Mouse (Mus musculus): ENCODE measurements around the gene Cabp4. TPM values are rescaled to one million over a fixed set of nuclear protein-coding genes. Genes with fewer than 3 reads are reported as not detected.

Cabp4 gene
- polyA plus RNA-seq, 1 experiment, result 0.53 TPM

GRCm38 (mm10) chr19:4120496-4120895 is 23.3 kb downstream of the Cabp4 start:
- H3K4me3 ChIP-seq (ENCODE audit: control insufficient read depth, insufficient read depth, low read length), result no peak overlapping the region; the same call in 1 of the 2 replicates
- peak overlapping the region; percentile 86 for H3K27ac ChIP-seq (ENCODE audit: control insufficient read depth, insufficient read depth, low read length)
- H3K27me3 ChIP-seq (ENCODE audit: control insufficient read depth, insufficient read depth, low read length), result no peaks in the 10 kb centered on the region
- H3K36me3 ChIP-seq (ENCODE audit: control insufficient read depth, insufficient read depth, low read length), result peaks cover 9% of the 10 kb centered on the region; the same call in 1 of the 2 replicates
- no peak for DNase-seq
- H3K4me1 ChIP-seq (replicated peaks; ENCODE audit: control insufficient read depth, insufficient read depth, low read length), result peaks cover 36% of the 10 kb centered on the region
- TF ChIP-seq CTCF (IDR thresholded peaks at IDR 0.05; ENCODE audit: borderline replicate concordance, control insufficient read depth, extremely low read depth, insufficient read depth, low read length, poor library complexity) (no peak), POLR2A (IDR thresholded peaks at IDR 0.05; ENCODE audit: control insufficient read depth, extremely low read depth, insufficient read depth, low read length, poor library complexity) (no peak)
- 62% methylated on average over 2 of the region's 2 CpGs for WGBS

GRCm38 (mm10) chr19:4119716-4120487 is 23.9 kb downstream of the Cabp4 start:
- H3K36me3 ChIP-seq (ENCODE audit: control insufficient read depth, insufficient read depth, low read length), result peaks cover 15% of the 10 kb centered on the region
- no peaks in the 10 kb centered on the region for H3K27me3 ChIP-seq (ENCODE audit: control insufficient read depth, insufficient read depth, low read length)
- WGBS, result 15% methylated on average over 6 of the region's 6 CpGs
- peaks cover 33% of the 10 kb centered on the region for H3K4me1 ChIP-seq (replicated peaks; ENCODE audit: control insufficient read depth, insufficient read depth, low read length)
- TF ChIP-seq CTCF (IDR thresholded peaks at IDR 0.05; ENCODE audit: borderline replicate concordance, control insufficient read depth, extremely low read depth, insufficient read depth, low read length, poor library complexity), result no peak
- TF ChIP-seq POLR2A (IDR thresholded peaks at IDR 0.05; ENCODE audit: control insufficient read depth, extremely low read depth, insufficient read depth, low read length, poor library complexity), result no peak
- no peak overlapping the region; the same call in 1 of the 2 replicates for H3K4me3 ChIP-seq (ENCODE audit: control insufficient read depth, insufficient read depth, low read length)
- peak; percentile 47 for DNase-seq
- peak overlapping the region; percentile 86 for H3K27ac ChIP-seq (ENCODE audit: control insufficient read depth, insufficient read depth, low read length)

- 66% methylated on average over 2 of the region's 2 CpGs for WGBS
- Histone ChIP-seq H3K27me3 (ENCODE audit: control insufficient read depth, insufficient read depth, low read length) (no peaks in the 10 kb centered on the region), H3K27ac (ENCODE audit: control insufficient read depth, insufficient read depth, low read length) (peak overlapping the region; percentile 70), H3K36me3 (ENCODE audit: control insufficient read depth, insufficient read depth, low read length) (peaks cover 19% of the 10 kb centered on the region), H3K4me3 (ENCODE audit: control insufficient read depth, insufficient read depth, low read length) (no peak overlapping the region), H3K4me1 (replicated peaks; ENCODE audit: control insufficient read depth, insufficient read depth, low read length) (peaks cover 48% of the 10 kb centered on the region)
- TF ChIP-seq POLR2A (IDR thresholded peaks at IDR 0.05; ENCODE audit: control insufficient read depth, extremely low read depth, insufficient read depth, low read length, poor library complexity), result no peak
- TF ChIP-seq CTCF (IDR thresholded peaks at IDR 0.05; ENCODE audit: borderline replicate concordance, control insufficient read depth, extremely low read depth, insufficient read depth, low read length, poor library complexity), result no peak
- DNase-seq, result no peak
Observed at GRCm38 (mm10) chr19:4118350-4118749, 25.5 kb downstream of the Cabp4 start.

GRCm38 (mm10) chr19:4117006-4117405 is 26.8 kb downstream of the Cabp4 start:
- Histone ChIP-seq H3K36me3 (ENCODE audit: control insufficient read depth, insufficient read depth, low read length) (peaks cover 29% of the 10 kb centered on the region), H3K4me3 (ENCODE audit: control insufficient read depth, insufficient read depth, low read length) (no peak overlapping the region), H3K27me3 (ENCODE audit: control insufficient read depth, insufficient read depth, low read length) (no peaks in the 10 kb centered on the region), H3K4me1 (replicated peaks; ENCODE audit: control insufficient read depth, insufficient read depth, low read length) (peaks cover 58% of the 10 kb centered on the region), H3K27ac (ENCODE audit: control insufficient read depth, insufficient read depth, low read length) (no peak overlapping the region)
- no peak for DNase-seq
- TF ChIP-seq POLR2A (IDR thresholded peaks at IDR 0.05; ENCODE audit: control insufficient read depth, extremely low read depth, insufficient read depth, low read length, poor library complexity), result no peak
- TF ChIP-seq CTCF (IDR thresholded peaks at IDR 0.05; ENCODE audit: borderline replicate concordance, control insufficient read depth, extremely low read depth, insufficient read depth, low read length, poor library complexity), result no peak
- 98% methylated on average over 7 of the region's 7 CpGs for WGBS

- Histone ChIP-seq H3K27me3 (ENCODE audit: control insufficient read depth, insufficient read depth, low read length) (no peaks in the 10 kb centered on the region), H3K27ac (ENCODE audit: control insufficient read depth, insufficient read depth, low read length) (no peak overlapping the region), H3K4me1 (replicated peaks; ENCODE audit: control insufficient read depth, insufficient read depth, low read length) (peaks cover 54% of the 10 kb centered on the region), H3K4me3 (ENCODE audit: control insufficient read depth, insufficient read depth, low read length) (no peak overlapping the region), H3K36me3 (ENCODE audit: control insufficient read depth, insufficient read depth, low read length) (peaks cover 32% of the 10 kb centered on the region)
- no peak for DNase-seq
- TF ChIP-seq CTCF (IDR thresholded peaks at IDR 0.05; ENCODE audit: borderline replicate concordance, control insufficient read depth, extremely low read depth, insufficient read depth, low read length, poor library complexity) (no peak), POLR2A (IDR thresholded peaks at IDR 0.05; ENCODE audit: control insufficient read depth, extremely low read depth, insufficient read depth, low read length, poor library complexity) (no peak)
- WGBS, result 97% methylated on average over 11 of the region's 11 CpGs
Observed at GRCm38 (mm10) chr19:4115816-4116215, 28.0 kb downstream of the Cabp4 start.

- 97% methylated on average over 10 of the region's 10 CpGs for WGBS
- H3K4me3 ChIP-seq (ENCODE audit: control insufficient read depth, insufficient read depth, low read length), result no peak overlapping the region
- H3K36me3 ChIP-seq (ENCODE audit: control insufficient read depth, insufficient read depth, low read length), result peaks cover 32% of the 10 kb centered on the region
- no peak overlapping the region for H3K27ac ChIP-seq (ENCODE audit: control insufficient read depth, insufficient read depth, low read length)
- H3K4me1 ChIP-seq (replicated peaks; ENCODE audit: control insufficient read depth, insufficient read depth, low read length), result peaks cover 48% of the 10 kb centered on the region
- H3K27me3 ChIP-seq (ENCODE audit: control insufficient read depth, insufficient read depth, low read length), result no peaks in the 10 kb centered on the region
- no peak for TF ChIP-seq POLR2A (IDR thresholded peaks at IDR 0.05; ENCODE audit: control insufficient read depth, extremely low read depth, insufficient read depth, low read length, poor library complexity)
- TF ChIP-seq CTCF (IDR thresholded peaks at IDR 0.05; ENCODE audit: borderline replicate concordance, control insufficient read depth, extremely low read depth, insufficient read depth, low read length, poor library complexity), result no peak
- DNase-seq, result no peak
Observed at GRCm38 (mm10) chr19:4115144-4115543, 28.7 kb downstream of the Cabp4 start.
